Mouse (Mus musculus): ENCODE results near the gene Vipas39. TPM values are rescaled to one million over a fixed set of nuclear protein-coding genes. Genes with fewer than 3 reads are reported as not detected.
A peak's percentile ranks its signal among the peaks of the same experiment; 100 is the strongest.

Vipas39 gene
- total and polyA plus RNA-seq, 3 experiments, result 23.2 to 25.5 (median 23.3) TPM

DNA sequence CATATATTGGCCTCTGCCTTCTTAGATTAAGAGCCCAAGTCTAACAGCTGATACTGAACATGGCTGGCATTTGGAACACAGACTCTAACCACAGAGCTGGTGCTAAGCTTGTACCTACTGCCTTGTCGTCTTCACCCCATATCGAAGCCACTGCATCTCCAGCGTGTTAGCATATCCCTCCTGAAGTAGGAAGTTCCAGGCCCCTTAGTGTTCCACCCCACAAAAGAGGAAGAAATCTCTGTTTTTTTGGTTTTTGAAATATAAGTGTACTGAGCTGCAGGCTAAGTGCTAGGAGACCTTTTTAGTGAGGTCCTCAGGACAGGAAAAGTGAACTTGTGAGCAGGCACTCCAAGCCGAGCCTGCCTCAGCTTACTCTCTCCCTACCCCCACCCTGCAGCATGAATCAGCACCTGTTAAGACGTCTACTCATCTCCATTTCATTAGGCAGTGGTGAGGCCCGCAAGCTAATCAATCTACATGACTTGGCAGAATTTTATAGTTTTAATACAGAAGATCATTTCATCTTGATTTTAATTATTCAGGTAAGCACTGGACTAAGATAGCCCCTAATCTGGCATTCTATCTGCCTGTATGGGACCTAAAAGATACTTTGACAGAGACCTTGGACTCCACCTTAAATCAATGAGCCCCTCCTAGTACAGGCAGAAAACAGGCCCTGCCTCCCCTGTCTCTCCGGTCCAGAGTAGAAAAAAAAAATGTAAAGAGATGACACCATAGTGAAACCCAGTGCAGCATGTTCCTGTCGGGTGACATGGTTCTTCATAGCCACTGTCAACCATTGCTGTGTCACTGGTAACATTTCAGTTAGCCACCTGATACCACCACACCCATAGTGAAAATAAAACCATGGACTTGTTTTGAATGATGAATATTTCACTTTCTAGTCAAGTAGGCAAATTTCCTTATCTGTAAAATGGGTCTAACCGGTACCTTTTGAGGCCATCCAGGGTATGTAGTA lies 9.1 kb upstream of the Vipas39 start:
- Histone ChIP-seq H3K4me1 (ENCODE audit: control insufficient read depth, insufficient read depth, low read length) (peaks cover 2% of the 10 kb centered on the region; the same call in 1 of the 2 replicates), H3K79me2 (replicated peaks; ENCODE audit: control insufficient read depth, insufficient read depth, low read length) (no peaks in the 10 kb centered on the region), H3K4me3 (no peak overlapping the region), H3K27me3 (ENCODE audit: control insufficient read depth, insufficient read depth, low read length) (no peaks in the 10 kb centered on the region), H3K9ac (ENCODE audit: low read depth, low read length) (no peak overlapping the region), H3K27ac (no peak overlapping the region), H3K36me3 (ENCODE audit: control insufficient read depth, insufficient read depth, low read length) (no peaks in the 10 kb centered on the region)
- no peak for TF ChIP-seq EP300 (IDR thresholded peaks at IDR 0.05; ENCODE audit: insufficient read depth, low read depth, low read length)
- no peak for TF ChIP-seq POLR2A (IDR thresholded peaks at IDR 0.05; ENCODE audit: insufficient read depth, low read depth, low read length)
- TF ChIP-seq CTCF (IDR thresholded peaks at IDR 0.05), result no peak
- WGBS, result 84% methylated on average over 9 of the region's 9 CpGs
- no peak for DNase-seq
- intact Hi-C loops (cut with DNase I), result loop anchor here (5.0 kb wide), 1 partner anchor 143 kb away; no protein-coding TSS in a partner anchor

- WGBS, result 14% methylated on average over 4 of the region's 4 CpGs
- TF ChIP-seq POLR2A (IDR thresholded peaks at IDR 0.05; ENCODE audit: insufficient read depth, low read depth, low read length) (no peak), CTCF (IDR thresholded peaks at IDR 0.05) (peak; percentile 59)
- no peak for DNase-seq
- Histone ChIP-seq H3K9ac (ENCODE audit: low read depth, low read length) (0 out of 2 replicates have a peak overlapping the region, but pooled peaks have one; percentile 10), H3K27me3 (ENCODE audit: control insufficient read depth, insufficient read depth, low read length) (no peaks in the 10 kb centered on the region), H3K79me2 (replicated peaks; ENCODE audit: control insufficient read depth, insufficient read depth, low read length) (no peaks in the 10 kb centered on the region; the same call in 1 of the 2 replicates), H3K4me3 (no peak overlapping the region; the same call in 1 of the 2 replicates), H3K36me3 (ENCODE audit: control insufficient read depth, insufficient read depth, low read length) (peaks cover 4% of the 10 kb centered on the region), H3K4me1 (ENCODE audit: control insufficient read depth, insufficient read depth, low read length) (peaks cover 2% of the 10 kb centered on the region), H3K27ac (no peak overlapping the region)
- intact Hi-C loops (cut with DNase I), result loop anchor here (2.0 to 5.0 kb wide), 2 partner anchors 65 to 145 kb away; no protein-coding TSS in a partner anchor
Measured at GRCm38 (mm10) chr12:87267682-87268081, 1.6 kb upstream of the Vipas39 start.

- intact Hi-C loops (cut with DNase I), result loop anchor here (1.0 to 5.0 kb wide), 2 partner anchors 120 to 145 kb away; partner anchors contain the start of genes Gstz1 and Pomt2
- Histone ChIP-seq H3K4me1 (ENCODE audit: control insufficient read depth, insufficient read depth, low read length) (peaks cover 2% of the 10 kb centered on the region), H3K36me3 (ENCODE audit: control insufficient read depth, insufficient read depth, low read length) (peaks cover 4% of the 10 kb centered on the region), H3K27ac (peak overlapping the region; percentile 93), H3K4me3 (peak overlapping the region; percentile 74), H3K79me2 (replicated peaks; ENCODE audit: control insufficient read depth, insufficient read depth, low read length) (no peaks in the 10 kb centered on the region; the same call in 1 of the 2 replicates), H3K9ac (ENCODE audit: low read depth, low read length) (peak overlapping the region; percentile 92), H3K27me3 (ENCODE audit: control insufficient read depth, insufficient read depth, low read length) (no peaks in the 10 kb centered on the region)
- under 1% methylated on average over 31 of the region's 31 CpGs for WGBS
- TF ChIP-seq CTCF (IDR thresholded peaks at IDR 0.05), result no peak
- TF ChIP-seq POLR2A (IDR thresholded peaks at IDR 0.05; ENCODE audit: insufficient read depth, low read depth, low read length), result no peak
- no peak for TF ChIP-seq EP300 (IDR thresholded peaks at IDR 0.05; ENCODE audit: insufficient read depth, low read depth, low read length)
- no peak for DNase-seq
Measured at GRCm38 (mm10) chr12:87266827-87267603, 959 bp upstream of the Vipas39 start.

DNA sequence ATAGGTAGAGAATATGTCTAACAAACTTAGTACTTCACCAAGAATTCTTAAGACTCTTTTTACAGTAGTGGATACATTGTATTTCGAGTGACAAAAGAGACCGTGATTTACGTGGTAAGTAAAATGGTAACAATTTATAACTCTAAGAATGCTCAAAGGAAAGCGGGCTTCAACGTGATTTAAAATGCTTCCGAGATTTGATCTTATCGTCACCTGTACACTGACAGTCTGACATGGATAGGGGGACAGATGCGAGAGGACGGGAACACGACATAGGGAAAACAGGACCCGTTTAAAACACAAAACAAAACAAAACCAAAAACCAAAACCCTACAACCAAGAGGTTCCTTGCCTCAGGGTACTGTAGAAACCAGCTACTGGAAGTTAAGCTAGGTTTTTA lies 612 bp downstream of the Vipas39 start:
- peaks cover 4% of the 10 kb centered on the region for H3K36me3 ChIP-seq (ENCODE audit: control insufficient read depth, insufficient read depth, low read length)
- peak overlapping the region; percentile 93 for H3K9ac ChIP-seq (ENCODE audit: low read depth, low read length)
- no peak for DNase-seq
- intact Hi-C loops (cut with DNase I), result loop anchor here (5.0 kb wide), 1 partner anchor 147 kb away; no protein-coding TSS in a partner anchor
- H3K27ac ChIP-seq, result peak overlapping the region; percentile 93
- WGBS, result 10% methylated on average over 11 of the region's 11 CpGs
- H3K4me1 ChIP-seq (ENCODE audit: control insufficient read depth, insufficient read depth, low read length), result peaks cover 2% of the 10 kb centered on the region
- H3K4me3 ChIP-seq, result peak overlapping the region; percentile 74
- no peaks in the 10 kb centered on the region; the same call in 1 of the 2 replicates for H3K79me2 ChIP-seq (replicated peaks; ENCODE audit: control insufficient read depth, insufficient read depth, low read length)
- H3K27me3 ChIP-seq (ENCODE audit: control insufficient read depth, insufficient read depth, low read length), result no peaks in the 10 kb centered on the region
- no peak for TF ChIP-seq POLR2A (IDR thresholded peaks at IDR 0.05; ENCODE audit: insufficient read depth, low read depth, low read length)
- TF ChIP-seq CTCF (IDR thresholded peaks at IDR 0.05), result no peak
- TF ChIP-seq EP300 (IDR thresholded peaks at IDR 0.05; ENCODE audit: insufficient read depth, low read depth, low read length), result no peak

DNA sequence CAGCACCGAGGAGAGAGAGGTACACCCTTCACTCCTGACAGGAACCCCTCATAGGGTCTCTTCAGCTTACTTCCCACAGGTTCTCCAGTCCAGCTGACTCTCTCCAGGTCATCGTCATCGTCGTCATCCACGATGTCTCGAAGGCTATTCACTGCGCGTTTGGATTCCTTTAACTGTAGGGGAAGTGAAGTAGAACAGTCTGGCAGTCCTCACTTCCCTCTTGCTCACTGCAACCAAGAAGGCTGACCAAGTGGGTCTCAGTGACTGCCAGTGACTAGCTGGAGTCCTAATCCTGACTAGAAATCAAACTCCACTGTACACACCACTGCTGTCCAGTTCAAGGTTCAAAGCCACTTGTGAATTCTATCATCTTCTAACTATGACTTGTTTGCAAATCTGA lies 5.5 kb downstream of the Vipas39 start:
- no peak for DNase-seq
- Histone ChIP-seq H3K27me3 (ENCODE audit: control insufficient read depth, insufficient read depth, low read length) (no peaks in the 10 kb centered on the region), H3K9ac (ENCODE audit: low read depth, low read length) (no peak overlapping the region), H3K4me1 (ENCODE audit: control insufficient read depth, insufficient read depth, low read length) (no peaks in the 10 kb centered on the region), H3K4me3 (no peak overlapping the region), H3K79me2 (replicated peaks; ENCODE audit: control insufficient read depth, insufficient read depth, low read length) (no peaks in the 10 kb centered on the region), H3K36me3 (ENCODE audit: control insufficient read depth, insufficient read depth, low read length) (no peaks in the 10 kb centered on the region), H3K27ac (no peak overlapping the region)
- WGBS, result 96% methylated on average over 8 of the region's 8 CpGs
- TF ChIP-seq CTCF (IDR thresholded peaks at IDR 0.05), result no peak
- TF ChIP-seq EP300 (IDR thresholded peaks at IDR 0.05; ENCODE audit: insufficient read depth, low read depth, low read length), result no peak
- TF ChIP-seq POLR2A (IDR thresholded peaks at IDR 0.05; ENCODE audit: insufficient read depth, low read depth, low read length), result no peak
- intact Hi-C loops (cut with DNase I), result no loop called here

Data from heart, adult 2 months (tissue).